ENCODE assay signal across 11 mouse cellular contexts in genomic region chr13:32924578-32925360, GRCm38 (mm10). TPM values are rescaled to one million over a fixed set of nuclear protein-coding genes. Genes with fewer than 3 reads are reported as not detected.
DNase-seq lines count a peak whose midpoint lies in the region; ATAC-seq and TF ChIP-seq lines count a peak whose summit lies in the region.
"Had no signal": no experiment of that assay in that cellular context is flagged by ENCODE, and none has a peak within 500 bp of the region (broad histone marks: within the 10 kb centered on the region; RNA-seq: fewer than 3 reads in every experiment).

No protein-coding gene starts in this region.

- TF ChIP-seq EP300 in stomach, postnatal 0 days (optimal IDR thresholded peaks at IDR 0.05) = no peak

- peak; percentile 9 for DNase-seq in retina, embryonic 14.5 days (ENCODE audit: low spot score)
- no peak for DNase-seq in retina, postnatal 1 day
- peak; percentile 85 to 89 for DNase-seq in lung, adult 18-20 months
- peak; percentile 72 for DNase-seq in stomach, postnatal 0 days (ENCODE audit: low spot score)
- DNase-seq in layer of hippocampus, adult 9-11 months = no peak
- no peak for DNase-seq in natural killer cell, adult 2 months (ENCODE audit: low spot score in 2 of 2)
- DNase-seq in gastrocnemius, postnatal 10 days = no peak
- DNase-seq: right cerebral cortex, postnatal 14 days had no signal

- no peak for TF ChIP-seq CTCF in stomach, postnatal 0 days (IDR thresholded peaks at IDR 0.05; ENCODE audit: low read depth)

- H3K4me2 ChIP-seq in intestine, embryonic 16.5 days (ENCODE audit: low read depth, low read length) = no peak overlapping the region
- H3K4me2 ChIP-seq in stomach, postnatal 0 days (replicated peaks; ENCODE audit: low read depth) = no peak overlapping the region

- 0 out of 2 replicates have a peak overlapping the region, but pooled peaks have one; percentile 23 for H3K27ac ChIP-seq in intestine, embryonic 16.5 days (ENCODE audit: low read length)
- H3K27ac ChIP-seq in stomach, postnatal 0 days (replicated peaks) = peak overlapping the region; percentile 30; the same call in 1 of the 2 replicates
- H3K27ac ChIP-seq: layer of hippocampus, adult 2 months had no signal

- H3K9me3 ChIP-seq in intestine, embryonic 16.5 days (ENCODE audit: control insufficient read depth, low read length) = no peaks in the 10 kb centered on the region
- no peaks in the 10 kb centered on the region for H3K9me3 ChIP-seq in stomach, postnatal 0 days (ENCODE audit: control insufficient read depth, low read length)

- no peaks in the 10 kb centered on the region for H3K36me3 ChIP-seq in intestine, embryonic 16.5 days (ENCODE audit: control insufficient read depth, insufficient read depth, low read length)
- H3K36me3 ChIP-seq in stomach, postnatal 0 days (ENCODE audit: control insufficient read depth, insufficient read depth, low read length) = no peaks in the 10 kb centered on the region

- no peak overlapping the region for H3K9ac ChIP-seq in intestine, embryonic 16.5 days (ENCODE audit: low read depth, low read length)
- H3K9ac ChIP-seq in stomach, postnatal 0 days (ENCODE audit: low read length) = no peak overlapping the region

- no peaks in the 10 kb centered on the region for H3K27me3 ChIP-seq in intestine, embryonic 16.5 days (replicated peaks; ENCODE audit: control insufficient read depth, insufficient read depth, low read length)
- H3K27me3 ChIP-seq in stomach, postnatal 0 days (ENCODE audit: control insufficient read depth, insufficient read depth, low read length) = no peaks in the 10 kb centered on the region

- H3K4me1 ChIP-seq in intestine, embryonic 16.5 days (ENCODE audit: control insufficient read depth, insufficient read depth, low read length) = no peaks in the 10 kb centered on the region
- H3K4me1 ChIP-seq in stomach, postnatal 0 days (replicated peaks; ENCODE audit: control insufficient read depth, insufficient read depth) = no peaks in the 10 kb centered on the region

- H3K4me3 ChIP-seq in intestine, embryonic 16.5 days (ENCODE audit: low read length) = no peak overlapping the region
- no peak overlapping the region for H3K4me3 ChIP-seq in stomach, postnatal 0 days (ENCODE audit: low read depth, low read length)
- H3K4me3 ChIP-seq: layer of hippocampus, adult 2 months had no signal

- 25% methylated on average over 7 of the region's 7 CpGs for WGBS in intestine, embryonic 16.5 days
- WGBS in stomach, postnatal 0 days = 28% methylated on average over 7 of the region's 7 CpGs

- ATAC-seq in intestine, embryonic 16.5 days = peak; percentile 89
- ATAC-seq in stomach, postnatal 0 days (ENCODE audit: low FRiP score, low TSS enrichment) = peak; percentile 97

RNA-seq across cellular contexts. Expression of gene Serpinb1c, which starts 26.8 kb away (rescaled TPM):
- 0.09 TPM in 1 of 2 replicates, not detected in the other for polyA plus RNA-seq in intestine, embryonic 16.5 days (2015; fragmentation: Nextera tagmentation; extraction: Ambion mirVana)
- polyA plus RNA-seq in stomach, postnatal 0 days (2015; fragmentation: Nextera tagmentation; extraction: Ambion mirVana) = 0.07 and 0.10 TPM in 2 replicates
- 1 to 10 TPM; 1.2 TPM for total RNA-seq in gastrocnemius, postnatal 10 days (2021)
- total RNA-seq: layer of hippocampus, adult 2 months had no signal
- polyA plus RNA-seq: embryonic facial prominence, embryonic 11.5 days had no signal

RNA-seq across cellular contexts. Expression of gene Serpinb6b, which starts 40.2 kb away (rescaled TPM):
- 3.7 TPM in 2 replicates for polyA plus RNA-seq in intestine, embryonic 16.5 days (2015; fragmentation: Nextera tagmentation; extraction: Ambion mirVana)
- 7.7 and 9.5 TPM in 2 replicates for polyA plus RNA-seq in stomach, postnatal 0 days (2015; fragmentation: Nextera tagmentation; extraction: Ambion mirVana)
- total RNA-seq in gastrocnemius, postnatal 10 days (2021) = 1 to 10 TPM; 2.5 to 3.6 TPM

Comparison
In these comparisons a context has a peak if more than half of its experiments do, and no peak if none do; other contexts are left out.
1. DNase-seq: peak in retina, embryonic 14.5 days (single experiment), lung, adult 18-20 months (2 of 2) and stomach, postnatal 0 days (single experiment); none in retina, postnatal 1 day (single experiment), layer of hippocampus, adult 9-11 months (single experiment), natural killer cell, adult 2 months (0 of 2) and gastrocnemius, postnatal 10 days (single experiment).